Mouse (Mus musculus) bone marrow, adult 2 months (tissue): Measurements from ENCODE around the gene Angpt4. TPM values are rescaled to one million over a fixed set of nuclear protein-coding genes. Genes with fewer than 3 reads are reported as not detected.

Experiments used
- H3K27ac ChIP-seq: fragments of 200-500 bp; 2 replicates; pipeline ENCODE4 v1.5.1; 2012; ENCODE audit warnings: low read depth, mild to moderate bottlenecking, control low read depth, inconsistent platforms, low read length; ENCODE audit not compliant: control insufficient read depth, poor library complexity, insufficient read depth
- H3K4me1 ChIP-seq: fragments of 200-500 bp; 2 replicates; pipeline ENCODE4 v1.6.1; 2011; ENCODE audit warnings: low read length; ENCODE audit not compliant: control insufficient read depth, insufficient read depth
- H3K4me3 ChIP-seq: fragments of 200-500 bp; replicated peaks from 2 replicates; pipeline ENCODE3; 2011; ENCODE audit warnings: mild to moderate bottlenecking, low read depth, low read length, control low read depth; ENCODE audit not compliant: control insufficient read depth
- CTCF ChIP-seq: fragments of 200-500 bp; IDR thresholded peaks from 2 replicates; pipeline ENCODE4 v1.5.1; 2011; ENCODE audit warnings: low read length, control low read depth; ENCODE audit not compliant: control insufficient read depth, insufficient read depth
- POLR2A ChIP-seq: fragments of 200-500 bp; IDR thresholded peaks from 2 replicates; pipeline ENCODE4 v1.6.1; 2011; ENCODE audit warnings: low read depth, mild to moderate bottlenecking, control low read depth, low read length, borderline replicate concordance; ENCODE audit not compliant: control insufficient read depth
- WGBS: fragments of 180-500 bp; shearing (Covaris S2); methylation state at CpG from one replicate; pipeline ENCODE4 v1.1.7; 2018; 5-methylcytosine and 5-hydroxymethylcytosine counted together
- polyA plus RNA-seq: library from polyadenylated mRNA; stranded (reverse); fragments of >200 nt; gene quantifications from 2 replicates; pipeline ENCODE4 v1.2.4, GENCODE M21; 2011; ENCODE audit warnings: low replicate concordance; ENCODE audit not compliant: missing spikeins, insufficient read depth, insufficient read length

Gene Angpt4
- polyA plus RNA-seq, 1 experiment = 2.1 TPM

- Histone ChIP-seq H3K4me1 (peaks cover 2% of the 10 kb centered on the region; the same call in 1 of the 2 replicates), H3K27ac (no peak overlapping the region), H3K4me3 (no peak overlapping the region)
- TF ChIP-seq POLR2A (no peak), CTCF (no peak)
- 78% methylated on average over 2 of the region's 2 CpGs for WGBS
Observed at GRCm38 (mm10) chr2:151907020-151907419, 4.0 kb upstream of the Angpt4 start.

DNA sequence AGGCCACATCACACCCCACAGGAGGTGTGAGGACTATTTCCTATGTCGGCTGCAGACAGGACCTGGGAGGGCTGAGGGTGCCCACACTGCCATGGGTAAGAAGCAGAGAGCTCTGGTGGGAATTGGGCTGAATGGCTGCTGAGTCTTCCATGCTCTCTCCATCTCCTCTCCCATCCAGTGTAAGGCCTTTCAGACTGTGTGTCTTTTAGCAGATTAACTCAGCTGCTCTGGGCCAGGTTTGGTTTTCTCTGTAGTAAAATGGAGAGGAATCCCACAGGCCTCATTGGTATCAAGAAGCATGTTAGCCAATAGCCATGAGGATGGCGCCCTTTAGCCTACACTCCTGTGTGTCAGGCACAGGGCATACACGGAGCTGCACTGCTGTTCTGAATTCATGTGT is 1.6 kb upstream of the Angpt4 start:
- H3K4me1 ChIP-seq = peaks cover 2% of the 10 kb centered on the region; the same call in 1 of the 2 replicates
- no peak overlapping the region for H3K4me3 ChIP-seq
- TF ChIP-seq POLR2A (no peak), CTCF (no peak)
- 65% methylated on average over 3 of the region's 3 CpGs for WGBS
- no peak overlapping the region for H3K27ac ChIP-seq

GRCm38 (mm10) chr2:151910498-151910897 is 512 bp upstream of the Angpt4 start:
- H3K27ac ChIP-seq = no peak overlapping the region
- H3K4me1 ChIP-seq = peaks cover 2% of the 10 kb centered on the region; the same call in 1 of the 2 replicates
- WGBS = 28% methylated on average over 5 of the region's 5 CpGs
- no peak overlapping the region for H3K4me3 ChIP-seq
- no peak for TF ChIP-seq POLR2A
- TF ChIP-seq CTCF = no peak

- TF ChIP-seq CTCF (no peak), POLR2A (no peak)
- Histone ChIP-seq H3K4me3 (no peak overlapping the region), H3K4me1 (peaks cover 2% of the 10 kb centered on the region; the same call in 1 of the 2 replicates), H3K27ac (no peak overlapping the region)
- 67% methylated on average over 3 of the region's 3 CpGs for WGBS
Observed at GRCm38 (mm10) chr2:151911751-151912150, 741 bp downstream of the Angpt4 start.

DNA sequence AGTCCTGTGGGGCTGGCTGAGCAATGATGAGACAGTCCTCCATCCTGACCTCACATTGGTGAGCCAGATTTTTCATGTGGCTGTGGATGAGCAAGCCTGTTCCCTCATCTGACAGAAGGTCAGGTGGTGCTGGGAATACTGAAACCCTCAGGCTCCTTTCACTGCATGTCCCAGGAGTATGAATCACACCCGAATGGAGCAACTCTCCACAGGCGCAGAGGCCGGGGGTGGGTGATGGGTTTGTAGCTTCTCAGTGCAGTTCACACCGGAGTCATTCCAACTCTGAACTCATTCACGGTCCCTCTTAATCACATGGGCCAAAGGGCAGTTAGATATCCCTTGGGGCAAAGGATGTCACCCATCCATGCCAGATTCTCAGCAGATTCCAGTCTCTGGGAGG is 3.1 kb downstream of the Angpt4 start:
- Histone ChIP-seq H3K4me3 (no peak overlapping the region), H3K27ac (no peak overlapping the region), H3K4me1 (peaks cover 2% of the 10 kb centered on the region; the same call in 1 of the 2 replicates)
- TF ChIP-seq POLR2A (no peak), CTCF (no peak)
- WGBS = 74% methylated on average over 5 of the region's 5 CpGs

- Histone ChIP-seq H3K27ac (no peak overlapping the region), H3K4me3 (no peak overlapping the region), H3K4me1 (peaks cover 2% of the 10 kb centered on the region; the same call in 1 of the 2 replicates)
- WGBS = 37% methylated on average over 2 of the region's 2 CpGs
- TF ChIP-seq CTCF = no peak
- no peak for TF ChIP-seq POLR2A
Observed at GRCm38 (mm10) chr2:151915111-151915510, 4.1 kb downstream of the Angpt4 start.

DNA sequence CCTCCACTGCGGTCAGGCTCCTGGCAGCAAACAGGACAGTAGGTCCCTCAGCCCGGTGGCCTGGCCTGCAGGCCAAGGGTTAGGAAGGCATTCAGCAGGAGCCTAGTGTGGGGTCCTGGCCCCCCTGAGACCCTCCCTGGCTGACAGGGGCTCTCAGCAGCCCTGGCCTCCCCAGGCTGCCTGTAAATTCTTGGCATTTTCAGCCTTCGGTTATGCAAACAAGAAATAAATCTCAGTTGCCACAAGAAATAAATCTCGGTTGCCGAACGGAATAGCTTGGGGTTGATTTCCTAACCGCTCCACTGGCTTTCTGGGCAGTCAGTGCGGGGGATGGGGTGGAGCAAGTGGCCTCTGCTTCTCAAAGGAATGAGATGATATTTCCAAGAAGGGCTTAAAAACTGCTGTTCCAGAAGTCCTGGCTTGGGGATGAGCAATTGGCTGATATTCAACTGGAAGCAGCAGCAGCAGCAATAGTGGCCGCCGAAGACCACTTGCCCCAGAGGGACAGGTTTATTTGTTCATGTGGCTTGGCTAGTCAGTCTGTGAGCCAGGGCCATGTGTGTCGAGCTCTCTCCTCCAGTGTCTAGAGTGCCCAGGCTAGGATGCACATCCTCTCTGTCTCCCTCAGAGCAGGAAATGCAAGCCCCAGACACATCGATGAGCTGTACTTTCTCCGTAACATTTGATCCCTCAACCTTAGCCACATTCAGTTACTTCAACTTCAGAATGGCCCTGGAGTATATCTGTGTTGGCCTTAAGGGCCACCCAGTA is 5.2 kb downstream of the Angpt4 start:
- TF ChIP-seq CTCF (no peak), POLR2A (no peak)

DNA sequence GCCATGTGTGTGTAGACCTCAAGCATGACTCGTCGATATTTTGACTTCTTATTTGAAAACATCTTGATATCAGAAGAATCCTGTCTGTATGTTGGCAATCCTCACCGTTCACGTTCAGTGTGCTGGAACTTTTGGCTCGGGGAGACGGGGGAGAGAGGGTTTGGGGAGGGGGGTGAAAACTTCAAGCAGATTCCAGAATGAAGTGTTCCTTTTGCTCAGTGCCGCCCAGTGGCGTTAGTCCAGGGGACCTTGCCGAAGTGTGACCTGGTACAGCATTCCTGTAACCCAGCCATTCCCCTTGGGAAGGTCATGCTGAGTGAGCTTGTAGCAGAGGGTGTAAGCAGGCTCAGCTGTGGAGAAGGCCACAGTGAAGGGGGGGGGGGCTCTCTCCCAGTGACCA is 8.1 kb downstream of the Angpt4 start:
- WGBS = 71% methylated on average over 9 of the region's 9 CpGs
- Histone ChIP-seq H3K4me1 (no peaks in the 10 kb centered on the region), H3K27ac (no peak overlapping the region), H3K4me3 (no peak overlapping the region)
- TF ChIP-seq POLR2A (no peak), CTCF (no peak)

More for the DNA sequence above, 5.2 kb downstream of the Angpt4 start:
- 77% methylated on average over 13 of the region's 13 CpGs for WGBS
- Histone ChIP-seq H3K4me1 (no peaks in the 10 kb centered on the region), H3K27ac (no peak overlapping the region), H3K4me3 (no peak overlapping the region)

- 71% methylated on average over 8 of the region's 8 CpGs for WGBS
- Histone ChIP-seq H3K27ac (no peak overlapping the region), H3K4me1 (no peaks in the 10 kb centered on the region), H3K4me3 (no peak overlapping the region)
- TF ChIP-seq POLR2A (no peak), CTCF (no peak)
Observed at GRCm38 (mm10) chr2:151921068-151921467, 10.1 kb downstream of the Angpt4 start.
